Mouse (Mus musculus) frontal cortex, postnatal 14 days (tissue): ENCODE data around the gene Lpcat1.

Source experiments
- DNase-seq, 2 experiments: peaks; one replicate each; pipeline ENCODE4 v3.0.0; 2022; ENCODE audit warnings: low spot score in 2 of 2

Lpcat1 gene

GRCm38 (mm10) chr13:73476796-73477195 is 9.8 kb downstream of the Lpcat1 start:
- DNase-seq = no peak

- DNase-seq = no peak
Observed at GRCm38 (mm10) chr13:73477841-73478240, 10.8 kb downstream of the Lpcat1 start.

GRCm38 (mm10) chr13:73482476-73482875 is 15.5 kb downstream of the Lpcat1 start:
- no peak for DNase-seq

GRCm38 (mm10) chr13:73483331-73483730 is 16.3 kb downstream of the Lpcat1 start:
- no peak for DNase-seq

- no peak for DNase-seq
Observed at GRCm38 (mm10) chr13:73484171-73484570, 17.2 kb downstream of the Lpcat1 start.

GRCm38 (mm10) chr13:73488105-73488504 is 21.1 kb downstream of the Lpcat1 start:
- no peak for DNase-seq

GRCm38 (mm10) chr13:73488707-73489106 is 21.7 kb downstream of the Lpcat1 start:
- DNase-seq = no peak

- DNase-seq = no peak
Observed at GRCm38 (mm10) chr13:73489986-73490385, 23.0 kb downstream of the Lpcat1 start.

- no peak for DNase-seq
Observed at GRCm38 (mm10) chr13:73490564-73491170, 23.7 kb downstream of the Lpcat1 start.

GRCm38 (mm10) chr13:73493183-73493582 is 26.2 kb downstream of the Lpcat1 start:
- no peak for DNase-seq

- DNase-seq = no peak
Observed at GRCm38 (mm10) chr13:73494528-73494927, 27.5 kb downstream of the Lpcat1 start.

GRCm38 (mm10) chr13:73496137-73496536 is 29.1 kb downstream of the Lpcat1 start:
- DNase-seq = no peak

GRCm38 (mm10) chr13:73499893-73500604 is 33.1 kb downstream of the Lpcat1 start:
- no peak for DNase-seq

GRCm38 (mm10) chr13:73502719-73503118 is 35.7 kb downstream of the Lpcat1 start:
- no peak for DNase-seq

GRCm38 (mm10) chr13:73505686-73506467 is 38.9 kb downstream of the Lpcat1 start:
- peak; percentile 60 to 82 for DNase-seq

GRCm38 (mm10) chr13:73508817-73509550 is 42.0 kb downstream of the Lpcat1 start:
- DNase-seq = no peak

GRCm38 (mm10) chr13:73509869-73510268 is 42.9 kb downstream of the Lpcat1 start:
- DNase-seq = no peak

- DNase-seq = peak; percentile 40 to 82
Observed at GRCm38 (mm10) chr13:73512776-73513673, 46.0 kb downstream of the Lpcat1 start.

- DNase-seq = no peak
Observed at GRCm38 (mm10) chr13:73516886-73517285, 49.9 kb downstream of the Lpcat1 start.

- no peak for DNase-seq
Observed at GRCm38 (mm10) chr13:73533716-73534115, 66.7 kb downstream of the Lpcat1 start.

- no peak for DNase-seq
Observed at GRCm38 (mm10) chr13:73535287-73535686, 68.3 kb downstream of the Lpcat1 start.
